Mouse (Mus musculus): ENCODE results near the gene Wdr6. TPM values are rescaled to one million over a fixed set of nuclear protein-coding genes. Genes with fewer than 3 reads are reported as not detected.

The Wdr6 gene
- polyA plus RNA-seq, 1 experiment from 2014 or later = 16.4 TPM

DNA sequence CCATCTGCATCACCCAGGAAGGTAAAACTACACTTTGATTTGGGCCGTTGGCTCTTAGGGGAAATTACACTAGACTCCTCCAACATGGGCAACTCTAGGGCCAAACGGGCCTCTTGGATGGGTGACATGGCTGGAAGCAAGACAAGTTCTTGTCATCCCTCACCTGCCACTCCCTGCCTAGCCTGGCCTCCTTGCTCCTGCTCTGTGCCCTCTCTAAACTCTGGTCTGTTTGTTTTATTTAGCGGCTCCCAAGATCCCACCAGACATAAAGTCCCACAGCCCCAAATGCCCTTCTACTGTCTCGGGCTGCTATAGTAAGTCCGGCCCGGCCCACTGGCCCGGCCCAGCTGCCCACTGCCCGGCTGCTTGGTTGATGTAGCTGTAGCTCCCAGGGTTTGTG, 14.9 kb downstream of the Wdr6 start:
- Histone ChIP-seq H3K36me3 (peaks cover 59% of the 10 kb centered on the region), H3K4me2 (peak overlapping the region; percentile 29; the same call in 1 of the 2 replicates), H3K9ac (peak overlapping the region; percentile 52; the same call in 1 of the 2 replicates), H3K27me3 (no peaks in the 10 kb centered on the region), H3K27ac (no peak overlapping the region; the same call in 1 of the 2 replicates), H3K4me3 (replicated peaks) (peak overlapping the region; percentile 2; the same call in 1 of the 2 replicates), H3K9me3 (replicated peaks) (no peaks in the 10 kb centered on the region), H3K4me1 (replicated peaks) (peaks cover 74% of the 10 kb centered on the region)
- no peak for ATAC-seq (ENCODE audit: low read depth)
- 84% methylated on average over 8 of the region's 8 CpGs for WGBS (ENCODE audit: insufficient replicate concordance)
- DNase-seq = no peak

DNA sequence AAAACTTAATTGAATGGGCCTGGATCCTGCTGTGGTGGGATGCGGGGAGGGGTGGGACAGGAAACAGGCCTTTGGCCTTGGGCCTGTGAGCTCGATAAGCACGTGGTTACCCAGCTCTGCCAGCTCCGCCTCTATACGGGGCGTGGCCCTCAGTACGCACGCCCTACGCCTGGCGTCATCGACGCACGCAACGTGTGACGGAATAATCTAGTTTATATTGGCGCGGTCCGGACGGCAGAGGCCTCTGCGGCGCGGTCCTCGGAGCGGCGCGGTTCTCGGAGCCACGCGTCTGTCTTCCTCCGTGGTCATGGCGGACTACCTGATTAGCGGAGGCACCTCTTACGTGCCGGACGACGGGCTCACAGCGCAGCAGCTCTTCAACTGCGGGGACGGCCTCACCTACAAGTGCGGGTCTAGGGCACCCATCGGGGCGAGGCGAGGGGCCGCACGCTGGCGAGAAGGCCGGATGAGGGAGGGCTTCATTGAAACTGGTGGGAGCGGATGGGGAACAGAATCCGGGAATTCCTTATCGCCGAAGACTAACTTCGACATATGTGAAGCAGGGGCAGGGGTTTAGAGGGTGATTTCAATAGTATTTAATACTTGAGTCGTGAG, 18.2 kb downstream of the Wdr6 start, which contains the start of gene Impdh2:
Gene Impdh2, plus strand, starts transcription at position 60 of the 615 bp plus-strand sequence.
- H3K9ac ChIP-seq = peak within 1 kb of the TSS; percentile 86
- ATAC-seq (ENCODE audit: low read depth) = peak; percentile 97
- under 1% methylated on average over 53 of the region's 53 CpGs for WGBS (ENCODE audit: insufficient replicate concordance)
- H3K27me3 ChIP-seq = no peaks in the 10 kb centered on the region
- peak within 1 kb of the TSS; percentile 78 for H3K4me2 ChIP-seq
- peak within 1 kb of the TSS; percentile 68 for H3K4me3 ChIP-seq (replicated peaks)
- no peaks in the 10 kb centered on the region for H3K9me3 ChIP-seq (replicated peaks)
- H3K27ac ChIP-seq = peak within 1 kb of the TSS; percentile 57
- H3K36me3 ChIP-seq = peaks cover 84% of the 10 kb centered on the region
- DNase-seq = peak; percentile 94
- peaks cover 53% of the 10 kb centered on the region for H3K4me1 ChIP-seq (replicated peaks)

DNA sequence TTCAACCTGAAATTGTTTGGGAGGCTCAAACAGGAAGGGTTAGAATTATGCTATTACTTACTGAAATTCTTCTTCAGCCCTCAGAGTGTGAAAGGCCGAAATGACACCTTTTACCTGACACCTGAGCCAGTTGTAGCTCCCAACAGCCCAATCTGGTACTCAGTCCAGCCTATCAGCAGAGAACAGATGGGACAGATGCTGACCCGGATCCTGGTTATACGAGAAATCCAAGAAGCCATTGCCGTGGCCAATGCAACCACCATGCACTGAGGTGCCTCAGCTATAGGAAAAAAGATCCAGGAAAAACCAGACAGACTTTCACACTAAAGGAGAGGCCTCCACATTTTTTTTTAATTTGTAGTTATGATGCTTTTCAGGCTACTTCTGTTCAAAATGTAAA, 19.4 kb downstream of the Wdr6 start:
- no peaks in the 10 kb centered on the region for H3K27me3 ChIP-seq
- 68% methylated on average over 4 of the region's 4 CpGs for WGBS (ENCODE audit: insufficient replicate concordance)
- no peak for ATAC-seq (ENCODE audit: low read depth)
- H3K9ac ChIP-seq = no peak overlapping the region
- peaks cover 83% of the 10 kb centered on the region for H3K36me3 ChIP-seq
- no peak overlapping the region for H3K27ac ChIP-seq
- H3K4me2 ChIP-seq = no peak overlapping the region
- no peaks in the 10 kb centered on the region for H3K9me3 ChIP-seq (replicated peaks)
- DNase-seq = no peak
- peaks cover 45% of the 10 kb centered on the region for H3K4me1 ChIP-seq (replicated peaks)
- no peak overlapping the region for H3K4me3 ChIP-seq (replicated peaks)

- Histone ChIP-seq H3K27ac (no peak overlapping the region), H3K4me3 (replicated peaks) (no peak overlapping the region), H3K27me3 (no peaks in the 10 kb centered on the region), H3K4me1 (replicated peaks) (peaks cover 9% of the 10 kb centered on the region), H3K4me2 (no peak overlapping the region), H3K36me3 (peaks cover 96% of the 10 kb centered on the region), H3K9me3 (replicated peaks) (no peaks in the 10 kb centered on the region), H3K9ac (no peak overlapping the region)
- DNase-seq (no peak), ATAC-seq (ENCODE audit: low read depth) (no peak)
- WGBS (ENCODE audit: insufficient replicate concordance) = 80% methylated on average over 1 of the region's 1 CpGs
Observed at GRCm38 (mm10) chr9:108546875-108547274, 31.7 kb downstream of the Wdr6 start.

DNA sequence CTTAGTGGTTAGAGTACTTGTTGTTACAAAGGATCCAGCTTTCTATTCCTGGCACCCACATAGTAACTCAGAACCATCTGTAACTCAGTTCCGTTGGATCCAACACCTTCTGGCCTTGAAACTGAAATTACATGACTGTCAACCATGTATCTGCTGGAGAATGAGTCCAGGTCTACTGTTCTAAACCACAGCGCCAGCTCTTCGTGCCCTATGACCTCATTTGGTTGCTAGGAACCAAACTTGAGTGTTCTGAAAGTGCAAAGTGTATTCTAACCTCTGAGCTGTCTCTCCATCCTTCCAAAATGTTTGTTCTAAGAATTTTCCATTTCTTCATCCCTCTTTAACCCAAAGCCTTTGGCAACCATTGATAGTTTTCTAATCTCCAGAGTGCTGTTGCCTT, 32.6 kb downstream of the Wdr6 start:
- ATAC-seq (ENCODE audit: low read depth) (no peak), DNase-seq (no peak)
- Histone ChIP-seq H3K27ac (no peak overlapping the region), H3K36me3 (peaks cover 97% of the 10 kb centered on the region), H3K9me3 (replicated peaks) (no peaks in the 10 kb centered on the region), H3K4me3 (replicated peaks) (no peak overlapping the region), H3K4me2 (no peak overlapping the region), H3K4me1 (replicated peaks) (peaks cover 9% of the 10 kb centered on the region), H3K9ac (no peak overlapping the region), H3K27me3 (no peaks in the 10 kb centered on the region)
- 91% methylated on average over 3 of the region's 3 CpGs for WGBS (ENCODE audit: insufficient replicate concordance)

- no peak for DNase-seq
- Histone ChIP-seq H3K9me3 (replicated peaks) (no peaks in the 10 kb centered on the region), H3K4me2 (no peak overlapping the region), H3K4me1 (replicated peaks) (no peaks in the 10 kb centered on the region), H3K27ac (no peak overlapping the region), H3K9ac (no peak overlapping the region), H3K4me3 (replicated peaks) (no peak overlapping the region), H3K27me3 (no peaks in the 10 kb centered on the region), H3K36me3 (peaks cover 92% of the 10 kb centered on the region)
- ATAC-seq (ENCODE audit: low read depth) = no peak
Observed at GRCm38 (mm10) chr9:108540846-108541245, 37.7 kb downstream of the Wdr6 start.

DNA sequence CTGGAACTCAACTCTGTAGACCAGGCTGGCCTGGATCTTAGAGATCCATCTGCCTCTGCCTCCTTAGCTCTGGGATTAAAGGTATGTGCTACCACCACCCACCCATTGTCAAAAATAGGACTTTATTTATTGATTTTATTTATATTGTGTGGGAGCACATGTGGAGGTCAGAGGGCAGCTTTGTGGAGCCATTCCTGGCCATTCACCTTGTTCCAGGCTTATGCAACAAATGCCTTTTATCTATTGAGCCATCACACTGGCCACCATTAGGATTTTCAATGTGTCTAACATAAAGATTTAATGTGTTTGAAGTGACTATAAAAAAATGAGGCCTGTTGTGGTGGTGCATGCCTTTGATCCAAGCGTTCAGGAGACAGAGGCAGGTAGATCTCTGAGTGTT, 47.0 kb downstream of the Wdr6 start:
- ATAC-seq (ENCODE audit: low read depth) (no peak), DNase-seq (no peak)
- Histone ChIP-seq H3K4me3 (replicated peaks) (no peak overlapping the region), H3K36me3 (peaks cover 89% of the 10 kb centered on the region), H3K27ac (no peak overlapping the region), H3K4me1 (replicated peaks) (no peaks in the 10 kb centered on the region), H3K4me2 (no peak overlapping the region), H3K27me3 (no peaks in the 10 kb centered on the region), H3K9ac (no peak overlapping the region), H3K9me3 (replicated peaks) (no peaks in the 10 kb centered on the region)
- 92% methylated on average over 1 of the region's 1 CpGs for WGBS (ENCODE audit: insufficient replicate concordance)

- Histone ChIP-seq H3K27ac (no peak overlapping the region), H3K4me3 (replicated peaks) (no peak overlapping the region), H3K9me3 (replicated peaks) (no peaks in the 10 kb centered on the region), H3K9ac (no peak overlapping the region), H3K4me1 (replicated peaks) (no peaks in the 10 kb centered on the region), H3K4me2 (no peak overlapping the region), H3K36me3 (peaks cover 84% of the 10 kb centered on the region), H3K27me3 (no peaks in the 10 kb centered on the region)
- 81% methylated on average over 1 of the region's 1 CpGs for WGBS (ENCODE audit: insufficient replicate concordance)
- ATAC-seq (ENCODE audit: low read depth) (no peak), DNase-seq (no peak)
Observed at GRCm38 (mm10) chr9:108530954-108531353, 47.6 kb downstream of the Wdr6 start.

DNA sequence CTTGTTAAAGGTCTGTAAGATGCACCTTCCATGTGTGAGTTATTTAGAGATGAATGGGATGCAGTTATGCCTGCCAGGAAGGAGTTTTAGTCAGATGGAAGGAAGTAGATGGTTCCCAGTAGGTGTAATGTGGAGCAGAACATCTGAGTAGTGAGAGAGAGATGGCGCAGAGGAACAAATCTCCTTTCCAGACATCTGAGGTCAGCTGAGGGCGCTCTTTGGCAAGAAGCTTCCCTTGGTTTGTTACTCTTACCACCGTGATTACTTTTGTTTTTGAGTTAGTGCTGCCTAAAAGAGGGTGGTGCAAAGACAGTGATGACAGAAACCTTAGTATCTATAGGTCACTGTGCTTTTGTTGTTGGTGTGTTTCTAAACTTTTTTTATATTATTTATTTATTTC, 53.1 kb downstream of the Wdr6 start:
- Histone ChIP-seq H3K4me1 (replicated peaks) (peaks cover 6% of the 10 kb centered on the region), H3K27ac (no peak overlapping the region), H3K36me3 (peaks cover 48% of the 10 kb centered on the region), H3K9me3 (replicated peaks) (no peaks in the 10 kb centered on the region), H3K4me2 (no peak overlapping the region), H3K4me3 (replicated peaks) (no peak overlapping the region), H3K27me3 (no peaks in the 10 kb centered on the region), H3K9ac (no peak overlapping the region)
- DNase-seq (no peak), ATAC-seq (ENCODE audit: low read depth) (no peak)
- WGBS (ENCODE audit: insufficient replicate concordance) = 75% methylated on average over 3 of the region's 3 CpGs

DNA sequence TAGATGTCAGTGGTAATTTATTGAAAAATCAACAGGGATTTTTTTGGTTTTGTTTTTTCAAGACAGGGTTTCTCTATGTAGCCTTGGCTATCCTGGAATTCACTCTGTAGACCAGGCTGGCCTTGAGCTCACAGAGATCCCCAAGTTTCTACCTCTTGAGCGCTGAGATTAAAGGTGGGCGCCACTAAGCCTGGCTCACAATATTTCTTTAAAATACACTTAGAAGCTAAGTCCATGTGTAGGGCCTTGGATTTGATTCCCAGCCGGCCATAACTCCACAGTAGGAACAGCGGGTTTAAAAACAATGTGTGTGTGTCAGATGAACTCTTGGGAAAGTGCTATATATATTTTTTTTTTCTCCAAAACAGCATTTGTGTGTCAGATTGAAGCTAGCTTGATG, 55.2 kb downstream of the Wdr6 start:
- WGBS (ENCODE audit: insufficient replicate concordance) = 91% methylated on average over 4 of the region's 4 CpGs
- no peaks in the 10 kb centered on the region for H3K27me3 ChIP-seq
- H3K36me3 ChIP-seq = peaks cover 40% of the 10 kb centered on the region
- peaks cover 23% of the 10 kb centered on the region for H3K4me1 ChIP-seq (replicated peaks)
- no peaks in the 10 kb centered on the region for H3K9me3 ChIP-seq (replicated peaks)
- no peak overlapping the region for H3K9ac ChIP-seq
- no peak overlapping the region for H3K4me2 ChIP-seq
- ATAC-seq (ENCODE audit: low read depth) (no peak), DNase-seq (no peak)
- no peak overlapping the region for H3K4me3 ChIP-seq (replicated peaks)
- H3K27ac ChIP-seq = no peak overlapping the region

Data from liver, embryonic 13.5 days (tissue).